Mouse (Mus musculus): ENCODE results near the gene Ntrk1. TPM values are rescaled to one million over a fixed set of nuclear protein-coding genes. Genes with fewer than 3 reads are reported as not detected.

The Ntrk1 gene
- total and polyA plus RNA-seq, 3 experiments: not detected

- H3K9ac ChIP-seq (ENCODE audit: control insufficient read depth, low read depth, low read length, poor library complexity, severe bottlenecking): no peak overlapping the region
- H3K79me2 ChIP-seq (ENCODE audit: control insufficient read depth, insufficient read depth, low read length, poor library complexity): no peaks in the 10 kb centered on the region
- TF ChIP-seq ZMIZ1 (IDR thresholded peaks at IDR 0.05; ENCODE audit: low read depth, low read length) (no peak), HCFC1 (IDR thresholded peaks at IDR 0.05; ENCODE audit: low read depth, low read length) (no peak), USF2 (IDR thresholded peaks at IDR 0.05; ENCODE audit: borderline replicate concordance in 1 of 2, insufficient read depth in 1 of 2, low read depth in 1 of 2, low read length in 2 of 2) (no peak), GATA1 (IDR thresholded peaks at IDR 0.05; ENCODE audit: low read depth, low read length) (no peak), MAX (IDR thresholded peaks at IDR 0.05; ENCODE audit: low read length) (no peak), ZNF384 (IDR thresholded peaks at IDR 0.05; ENCODE audit: low read depth, low read length) (no peak), ZKSCAN1 (IDR thresholded peaks at IDR 0.05; ENCODE audit: low read depth, low read length) (no peak), MYB (IDR thresholded peaks at IDR 0.05; ENCODE audit: low read depth, low read length) (no peak), BHLHE40 (IDR thresholded peaks at IDR 0.05; ENCODE audit: borderline replicate concordance, low read depth, low read length) (no peak), ELF1 (IDR thresholded peaks at IDR 0.05; ENCODE audit: low read depth, low read length) (no peak), POLR2AphosphoS2 (IDR thresholded peaks at IDR 0.05; ENCODE audit: low read length) (no peak), TCF12 (IDR thresholded peaks at IDR 0.05; ENCODE audit: low read depth, low read length) (no peak), GABPA (IDR thresholded peaks at IDR 0.05; ENCODE audit: low read depth, low read length) (no peak), EP300 (IDR thresholded peaks at IDR 0.05; ENCODE audit: low read depth in 1 of 2, low read length in 2 of 2) (no peak), SMC3 (IDR thresholded peaks at IDR 0.05; ENCODE audit: low read depth, low read length) (no peak), E2F4 (IDR thresholded peaks at IDR 0.05; ENCODE audit: borderline replicate concordance, low read depth, low read length) (no peak)
- no peaks in the 10 kb centered on the region for H3K27me3 ChIP-seq (ENCODE audit: control insufficient read depth in 1 of 2, insufficient read depth in 2 of 2, low read length in 2 of 2)
- peaks cover 0 to 3% of the 10 kb centered on the region in 2 experiments; a peak in 2 of 4 replicates for H3K4me1 ChIP-seq (ENCODE audit: control insufficient read depth in 1 of 2, insufficient read depth in 2 of 2, low read length in 2 of 2)
- no peak for DNase-seq (ENCODE audit: low read depth, low spot score)
- no peaks in the 10 kb centered on the region for H3K9me3 ChIP-seq (replicated peaks; ENCODE audit: insufficient read depth, low read length)
- H3K36me3 ChIP-seq (ENCODE audit: control insufficient read depth in 1 of 2, insufficient read depth in 2 of 2, low read length in 2 of 2): peaks cover 0 to 4% of the 10 kb centered on the region in 2 experiments; a peak in 1 of 4 replicates
- H3K27ac ChIP-seq (ENCODE audit: control insufficient read depth, low read depth, low read length): no peak overlapping the region
- H3K4me3 ChIP-seq (ENCODE audit: control insufficient read depth in 1 of 2, insufficient read depth in 1 of 2, low read depth in 2 of 2, low read length in 2 of 2): no peak overlapping the region
Observed at GRCm38 (mm10) chr3:87812413-87812812, 17.5 kb upstream of the Ntrk1 start.

- no peaks in the 10 kb centered on the region for H3K27me3 ChIP-seq (ENCODE audit: control insufficient read depth in 1 of 2, insufficient read depth in 2 of 2, low read length in 2 of 2)
- peaks cover 0 to 3% of the 10 kb centered on the region in 2 experiments; a peak in 2 of 4 replicates for H3K4me1 ChIP-seq (ENCODE audit: control insufficient read depth in 1 of 2, insufficient read depth in 2 of 2, low read length in 2 of 2)
- no peak overlapping the region for H3K9ac ChIP-seq (ENCODE audit: control insufficient read depth, low read depth, low read length, poor library complexity, severe bottlenecking)
- H3K4me3 ChIP-seq (ENCODE audit: control insufficient read depth in 1 of 2, insufficient read depth in 1 of 2, low read depth in 2 of 2, low read length in 2 of 2): no peak overlapping the region
- H3K36me3 ChIP-seq (ENCODE audit: control insufficient read depth in 1 of 2, insufficient read depth in 2 of 2, low read length in 2 of 2): no peaks in the 10 kb centered on the region
- DNase-seq (ENCODE audit: low read depth, low spot score): no peak
- H3K9me3 ChIP-seq (replicated peaks; ENCODE audit: insufficient read depth, low read length): no peaks in the 10 kb centered on the region
- H3K27ac ChIP-seq (ENCODE audit: control insufficient read depth, low read depth, low read length): no peak overlapping the region
- TF ChIP-seq GATA1 (IDR thresholded peaks at IDR 0.05; ENCODE audit: low read depth, low read length) (no peak), MYB (IDR thresholded peaks at IDR 0.05; ENCODE audit: low read depth, low read length) (no peak), ETS1 (IDR thresholded peaks at IDR 0.05; ENCODE audit: low read depth, low read length) (no peak), CHD1 (IDR thresholded peaks at IDR 0.05; ENCODE audit: low read depth, low read length) (no peak), MAZ (IDR thresholded peaks at IDR 0.05; ENCODE audit: low read depth, low read length) (no peak), ZKSCAN1 (IDR thresholded peaks at IDR 0.05; ENCODE audit: low read depth, low read length) (no peak)
- H3K79me2 ChIP-seq (ENCODE audit: control insufficient read depth, insufficient read depth, low read length, poor library complexity): no peaks in the 10 kb centered on the region
Observed at GRCm38 (mm10) chr3:87811297-87811696, 16.3 kb upstream of the Ntrk1 start.
